Mouse (Mus musculus) small intestine, adult 10 weeks (tissue): Measurements from ENCODE around the gene Cts3. TPM values are rescaled to one million over a fixed set of nuclear protein-coding genes. Genes with fewer than 3 reads are reported as not detected.

Experiments
- polyA plus RNA-seq: library from polyadenylated mRNA; stranded (reverse); fragments of 350-450 nt; fragmentation: Illumina TruSeq; extraction: RNeasy Lipid Tissue Mini Kit (QIAGEN cat#74804); gene quantifications from one replicate; pipeline ENCODE4 v1.2.3, GENCODE M21; 2014; ENCODE audit warnings: low replicate concordance

Cts3 gene
- polyA plus RNA-seq = not detected

DNA sequence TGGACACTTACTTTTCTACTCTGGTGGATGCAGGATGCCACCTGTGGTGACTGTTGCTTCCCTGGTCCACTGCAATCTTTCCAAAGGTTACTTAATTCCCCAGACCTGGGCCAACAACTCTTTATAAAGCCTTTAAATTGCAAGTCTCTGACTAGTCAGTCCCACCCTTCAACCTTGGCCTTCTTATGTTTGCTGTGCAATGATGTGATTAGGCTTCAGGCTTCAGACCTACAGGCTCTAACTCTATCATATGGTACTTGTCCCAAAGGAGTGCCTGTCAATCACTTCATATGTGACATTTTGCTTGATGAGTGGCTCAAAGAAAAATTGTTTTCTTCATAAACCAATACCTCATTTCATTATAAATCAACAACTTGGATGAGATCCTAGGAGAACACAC, at the start of gene Cts3:
Cts3 (minus strand) TSS at position 101 of the 400 bp plus-strand sequence.

GRCm38 (mm10) chr13:61568074-61568473, 1.9 kb downstream of the Cts3 start, which contains the start of gene Gm49352:
Gene Gm49352 (minus strand): TSS chr13:61568174.

GRCm38 (mm10) chr13:61541631-61542030, 28.3 kb downstream of the Cts3 start, which contains the start of gene Ctsm:
Gene Ctsm (minus strand): TSS chr13:61541839.

Other genes with a start within 250 kb of the Cts3 start
- not detected for gene Cts7, start 211.9 kb downstream of the Cts3 start, polyA plus RNA-seq
- gene Ctsm, start 28.3 kb downstream of the Cts3 start, polyA plus RNA-seq = not detected
- not detected for gene Gm49352, start 2.0 kb downstream of the Cts3 start, polyA plus RNA-seq